In genomic region chr4:135986301-135986942, GRCm38 (mm10) we compare ENCODE assay signal across 8 mouse cellular contexts. TPM values are rescaled to one million over a fixed set of nuclear protein-coding genes. Genes with fewer than 3 reads are reported as not detected.
DNase-seq lines count a peak whose midpoint lies in the region; ATAC-seq lines count a peak whose summit lies in the region.

No protein-coding gene starts in this region.

- H3K9me3 ChIP-seq in kidney, embryonic 14.5 days (ENCODE audit: control insufficient read depth, low read length) = no peaks in the 10 kb centered on the region
- H3K9me3 ChIP-seq in forebrain, embryonic 16.5 days (ENCODE audit: control insufficient read depth, low read length) = no peaks in the 10 kb centered on the region
- no peaks in the 10 kb centered on the region for H3K9me3 ChIP-seq in liver, embryonic 16.5 days (replicated peaks; ENCODE audit: control insufficient read depth, low read length)

- peak overlapping the region; percentile 96 for H3K9ac ChIP-seq in kidney, embryonic 14.5 days (ENCODE audit: low read depth, low read length)
- peak overlapping the region; percentile 82 for H3K9ac ChIP-seq in forebrain, embryonic 16.5 days (replicated peaks; ENCODE audit: low read depth, low read length)
- peak overlapping the region; percentile 91 for H3K9ac ChIP-seq in liver, embryonic 16.5 days (ENCODE audit: low read depth, low read length)

- ATAC-seq in kidney, embryonic 14.5 days (ENCODE audit: low FRiP score, low TSS enrichment) = no peak
- ATAC-seq in forebrain, embryonic 16.5 days = no peak
- no peak for ATAC-seq in liver, embryonic 16.5 days (ENCODE audit: low read depth)
- ATAC-seq in megakaryocyte progenitor cell, adult 5-6 weeks (replicated peaks; ENCODE audit: poor library complexity) = no peak

- peaks cover 9% of the 10 kb centered on the region for H3K4me1 ChIP-seq in kidney, embryonic 14.5 days (ENCODE audit: control insufficient read depth, insufficient read depth, low read length)
- peaks cover 16% of the 10 kb centered on the region for H3K4me1 ChIP-seq in forebrain, embryonic 16.5 days (replicated peaks; ENCODE audit: control insufficient read depth, insufficient read depth, low read length)
- peaks cover 33% of the 10 kb centered on the region for H3K4me1 ChIP-seq in liver, embryonic 16.5 days (ENCODE audit: control insufficient read depth, low read depth, low read length)

- peak overlapping the region; percentile 77 for H3K4me2 ChIP-seq in kidney, embryonic 14.5 days (replicated peaks; ENCODE audit: low read depth, low read length)
- peak overlapping the region; percentile 98 for H3K4me2 ChIP-seq in forebrain, embryonic 16.5 days (ENCODE audit: low read length)
- H3K4me2 ChIP-seq in liver, embryonic 16.5 days (ENCODE audit: low read depth, low read length) = peak overlapping the region; percentile 92

- peaks cover 19% of the 10 kb centered on the region; the same call in 1 of the 2 replicates for H3K36me3 ChIP-seq in kidney, embryonic 14.5 days (ENCODE audit: control insufficient read depth, insufficient read depth, low read length)
- H3K36me3 ChIP-seq in forebrain, embryonic 16.5 days (ENCODE audit: control insufficient read depth, insufficient read depth) = peaks cover 6% of the 10 kb centered on the region
- peaks cover 26% of the 10 kb centered on the region for H3K36me3 ChIP-seq in liver, embryonic 16.5 days (ENCODE audit: control insufficient read depth, insufficient read depth)

- no peaks in the 10 kb centered on the region for H3K27me3 ChIP-seq in kidney, embryonic 14.5 days (ENCODE audit: control insufficient read depth, insufficient read depth, low read length)
- no peaks in the 10 kb centered on the region for H3K27me3 ChIP-seq in forebrain, embryonic 16.5 days (replicated peaks; ENCODE audit: control insufficient read depth, insufficient read depth, low read length)
- no peaks in the 10 kb centered on the region for H3K27me3 ChIP-seq in liver, embryonic 16.5 days (ENCODE audit: control insufficient read depth, insufficient read depth, low read depth, low read length)

- DNase-seq in kidney, postnatal 25 days = no peak
- peak; percentile 37 for DNase-seq in MN1 (ENCODE audit: low spot score)
- no peak for DNase-seq in cerebellum, postnatal 4 days (ENCODE audit: low spot score in 2 of 2)
- DNase-seq in right cerebral cortex, postnatal 14 days = no peak

- peak overlapping the region; percentile 68; the same call in 1 of the 2 replicates for H3K27ac ChIP-seq in kidney, embryonic 14.5 days (ENCODE audit: low read depth, low read length)
- peak overlapping the region; percentile 38; the same call in 1 of the 2 replicates for H3K27ac ChIP-seq in forebrain, embryonic 16.5 days (ENCODE audit: low read length)
- peak overlapping the region; percentile 96 for H3K27ac ChIP-seq in liver, embryonic 16.5 days (ENCODE audit: low read length)

- WGBS in kidney, embryonic 14.5 days = 6% methylated on average over 23 of the region's 23 CpGs
- WGBS in forebrain, embryonic 16.5 days = 7% methylated on average over 23 of the region's 23 CpGs
- 8% methylated on average over 23 of the region's 23 CpGs for WGBS in liver, embryonic 16.5 days (ENCODE audit: insufficient replicate concordance)

- peak overlapping the region; percentile 88 for H3K4me3 ChIP-seq in kidney, embryonic 14.5 days (ENCODE audit: low read length)
- H3K4me3 ChIP-seq in forebrain, embryonic 16.5 days (replicated peaks; ENCODE audit: low read length) = peak overlapping the region; percentile 85
- H3K4me3 ChIP-seq in liver, embryonic 16.5 days (ENCODE audit: low read depth, low read length) = peak overlapping the region; percentile 84

RNA-seq across cellular contexts. Expression of gene Pithd1, which starts 0.6 kb away (rescaled TPM):
- 49.0 and 62.1 TPM in 2 replicates for polyA plus RNA-seq in kidney, embryonic 14.5 days (2014; fragmentation: Nextera tagmentation; extraction: Ambion mirVana)
- polyA plus RNA-seq in forebrain, embryonic 16.5 days (2015; fragmentation: Nextera tagmentation; extraction: Ambion mirVana) = 56.0 and 56.1 TPM in 2 replicates
- 61.4 and 63.3 TPM in 2 replicates for polyA plus RNA-seq in liver, embryonic 16.5 days (2015; fragmentation: Nextera tagmentation; extraction: Ambion mirVana)
- total RNA-seq in megakaryocyte progenitor cell, adult 5-6 weeks (2015) = 19.8 and 22.7 TPM in 2 replicates
- total RNA-seq in megakaryocyte progenitor cell, adult 5-6 weeks (2017) = 18.3 and 31.5 TPM in 2 replicates

RNA-seq across cellular contexts. Expression of gene Lypla2, which starts 14.0 kb away (rescaled TPM):
- polyA plus RNA-seq in kidney, embryonic 14.5 days (2014; fragmentation: Nextera tagmentation; extraction: Ambion mirVana) = 133 and 140 TPM in 2 replicates
- polyA plus RNA-seq in forebrain, embryonic 16.5 days (2015; fragmentation: Nextera tagmentation; extraction: Ambion mirVana) = 169 and 197 TPM in 2 replicates
- 37.0 and 39.9 TPM in 2 replicates for polyA plus RNA-seq in liver, embryonic 16.5 days (2015; fragmentation: Nextera tagmentation; extraction: Ambion mirVana)
- 37.2 and 42.6 TPM in 2 replicates for total RNA-seq in megakaryocyte progenitor cell, adult 5-6 weeks (2015)
- total RNA-seq in megakaryocyte progenitor cell, adult 5-6 weeks (2017) = 15.7 and 21.9 TPM in 2 replicates

RNA-seq across cellular contexts. Expression of gene Gale, which starts 22.9 kb away (rescaled TPM):
- polyA plus RNA-seq in kidney, embryonic 14.5 days (2014; fragmentation: Nextera tagmentation; extraction: Ambion mirVana) = 29.0 and 31.3 TPM in 2 replicates
- 34.7 and 44.1 TPM in 2 replicates for polyA plus RNA-seq in forebrain, embryonic 16.5 days (2015; fragmentation: Nextera tagmentation; extraction: Ambion mirVana)
- polyA plus RNA-seq in liver, embryonic 16.5 days (2015; fragmentation: Nextera tagmentation; extraction: Ambion mirVana) = 34.5 and 37.6 TPM in 2 replicates
- 4.4 and 5.2 TPM in 2 replicates for total RNA-seq in megakaryocyte progenitor cell, adult 5-6 weeks (2015)
- 2.2 and 4.7 TPM in 2 replicates for total RNA-seq in megakaryocyte progenitor cell, adult 5-6 weeks (2017)

RNA-seq across cellular contexts. Expression of gene Eloa, which starts 35.1 kb away (rescaled TPM):
- polyA plus RNA-seq in kidney, embryonic 14.5 days (2014; fragmentation: Nextera tagmentation; extraction: Ambion mirVana) = 31.5 and 43.7 TPM in 2 replicates
- polyA plus RNA-seq in forebrain, embryonic 16.5 days (2015; fragmentation: Nextera tagmentation; extraction: Ambion mirVana) = 32.5 and 36.2 TPM in 2 replicates
- 29.1 and 29.4 TPM in 2 replicates for polyA plus RNA-seq in liver, embryonic 16.5 days (2015; fragmentation: Nextera tagmentation; extraction: Ambion mirVana)
- 55.2 and 58.2 TPM in 2 replicates for total RNA-seq in megakaryocyte progenitor cell, adult 5-6 weeks (2015)
- 50.3 and 56.8 TPM in 2 replicates for total RNA-seq in megakaryocyte progenitor cell, adult 5-6 weeks (2017)

RNA-seq across cellular contexts. Expression of gene Hmgcl, which starts 40.2 kb away (rescaled TPM):
- 81.1 and 81.3 TPM in 2 replicates for polyA plus RNA-seq in kidney, embryonic 14.5 days (2014; fragmentation: Nextera tagmentation; extraction: Ambion mirVana)
- polyA plus RNA-seq in forebrain, embryonic 16.5 days (2015; fragmentation: Nextera tagmentation; extraction: Ambion mirVana) = 62.2 and 67.9 TPM in 2 replicates
- 105 and 107 TPM in 2 replicates for polyA plus RNA-seq in liver, embryonic 16.5 days (2015; fragmentation: Nextera tagmentation; extraction: Ambion mirVana)
- total RNA-seq in megakaryocyte progenitor cell, adult 5-6 weeks (2015) = 51.4 and 52.1 TPM in 2 replicates
- 39.7 and 48.1 TPM in 2 replicates for total RNA-seq in megakaryocyte progenitor cell, adult 5-6 weeks (2017)

Comparison
In these comparisons a context has a peak if more than half of its experiments do, and no peak if none do; other contexts are left out.
1. H3K27ac ChIP-seq: peak in every context shown above with its lines; median percentile 96 in liver, embryonic 16.5 days; 68 in kidney, embryonic 14.5 days; 38 in forebrain, embryonic 16.5 days.